Mouse (Mus musculus): ENCODE data around the gene Rph3a.

Gene Rph3a

GRCm38 (mm10) chr5:121009811-121010569 is at the start of gene Rph3a:
Rph3a (minus strand) TSS chr5:121010092.
- DNase-seq (ENCODE audit: low spot score) = no peak

- DNase-seq (ENCODE audit: low spot score) = no peak
Observed at GRCm38 (mm10) chr5:121058261-121058660, 48.4 kb upstream of the Rph3a start.

- no peak for DNase-seq (ENCODE audit: low spot score)
Observed at GRCm38 (mm10) chr5:121053886-121054285, 44.0 kb upstream of the Rph3a start.

- DNase-seq (ENCODE audit: low spot score) = no peak
Observed at GRCm38 (mm10) chr5:121041791-121042190, 31.9 kb upstream of the Rph3a start.

- no peak for DNase-seq (ENCODE audit: low spot score)
Observed at GRCm38 (mm10) chr5:121039465-121039864, 29.6 kb upstream of the Rph3a start.

GRCm38 (mm10) chr5:121030161-121030560 is 20.3 kb upstream of the Rph3a start:
- DNase-seq (ENCODE audit: low spot score) = no peak

GRCm38 (mm10) chr5:121019505-121019904 is 9.6 kb upstream of the Rph3a start:
- no peak for DNase-seq (ENCODE audit: low spot score)

GRCm38 (mm10) chr5:121017699-121018098 is 7.8 kb upstream of the Rph3a start:
- DNase-seq (ENCODE audit: low spot score) = no peak

- DNase-seq (ENCODE audit: low spot score) = no peak
Observed at GRCm38 (mm10) chr5:121016405-121016804, 6.5 kb upstream of the Rph3a start.

- no peak for DNase-seq (ENCODE audit: low spot score)
Observed at GRCm38 (mm10) chr5:121014496-121014895, 4.6 kb upstream of the Rph3a start.

GRCm38 (mm10) chr5:121011962-121012361 is 2.1 kb upstream of the Rph3a start:
- no peak for DNase-seq (ENCODE audit: low spot score)

GRCm38 (mm10) chr5:121009406-121009805 is 486 bp downstream of the Rph3a start:
- DNase-seq (ENCODE audit: low spot score) = peak; percentile 81

GRCm38 (mm10) chr5:121008411-121009239 is 1.3 kb downstream of the Rph3a start:
- no peak for DNase-seq (ENCODE audit: low spot score)

GRCm38 (mm10) chr5:121007563-121007962 is 2.3 kb downstream of the Rph3a start:
- no peak for DNase-seq (ENCODE audit: low spot score)

- DNase-seq (ENCODE audit: low spot score) = no peak
Observed at GRCm38 (mm10) chr5:121007130-121007529, 2.8 kb downstream of the Rph3a start.

- no peak for DNase-seq (ENCODE audit: low spot score)
Observed at GRCm38 (mm10) chr5:121006176-121006575, 3.7 kb downstream of the Rph3a start.

- DNase-seq (ENCODE audit: low spot score) = peak; percentile 79
Observed at GRCm38 (mm10) chr5:121003781-121004180, 6.1 kb downstream of the Rph3a start.

GRCm38 (mm10) chr5:120999573-120999972 is 10.3 kb downstream of the Rph3a start:
- peak; percentile 66 for DNase-seq (ENCODE audit: low spot score)

GRCm38 (mm10) chr5:120988373-120988772 is 21.5 kb downstream of the Rph3a start:
- DNase-seq (ENCODE audit: low spot score) = no peak

GRCm38 (mm10) chr5:120983029-120983428 is 26.9 kb downstream of the Rph3a start:
- no peak for DNase-seq (ENCODE audit: low spot score)

GRCm38 (mm10) chr5:120981211-120981610 is 28.7 kb downstream of the Rph3a start:
- DNase-seq (ENCODE audit: low spot score) = no peak

- DNase-seq (ENCODE audit: low spot score) = no peak
Observed at GRCm38 (mm10) chr5:120980116-120980515, 29.8 kb downstream of the Rph3a start.

- no peak for DNase-seq (ENCODE audit: low spot score)
Observed at GRCm38 (mm10) chr5:120976138-120976537, 33.8 kb downstream of the Rph3a start.
